Mouse (Mus musculus): ENCODE results near the gene Tomm40l.

The Tomm40l gene

GRCm38 (mm10) chr1:171222238-171223155 lies at the start of gene Tomm40l:
Gene Tomm40l (minus strand): TSS chr1:171222514.
- DNase-seq: peak; percentile 88 to 92

GRCm38 (mm10) chr1:171272086-171272485 lies 49.8 kb upstream of the Tomm40l start:
- no peak for DNase-seq

DNA sequence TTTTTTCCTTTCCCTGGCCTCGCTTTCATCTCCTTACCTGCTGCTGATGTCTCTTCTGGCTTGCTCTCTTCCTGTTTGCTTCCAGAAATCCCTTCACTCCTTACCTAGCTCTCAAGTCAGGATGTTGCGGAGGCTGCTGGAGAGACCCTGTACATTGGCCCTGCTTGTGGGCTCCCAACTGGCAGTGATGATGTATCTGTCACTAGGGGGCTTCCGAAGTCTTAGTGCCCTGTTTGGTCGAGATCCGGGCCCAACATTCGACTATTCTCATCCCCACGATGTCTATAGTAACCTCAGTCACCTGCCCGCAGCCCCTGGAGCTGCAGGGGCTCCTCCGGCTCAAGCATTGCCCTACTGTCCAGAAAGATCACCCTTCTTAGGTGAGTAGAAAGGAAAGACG lies 49.3 kb upstream of the Tomm40l start:
- no peak for DNase-seq

GRCm38 (mm10) chr1:171271196-171271595 lies 48.9 kb upstream of the Tomm40l start:
- no peak for DNase-seq

GRCm38 (mm10) chr1:171270573-171270900 lies 48.2 kb upstream of the Tomm40l start:
- peak in 1 of 2 experiments; percentile 40 for DNase-seq

GRCm38 (mm10) chr1:171269848-171270572 lies 47.7 kb upstream of the Tomm40l start, which contains the start of gene B4galt3:
Gene B4galt3 (plus strand): TSS chr1:171270328.
- peak; percentile 98 to 99 for DNase-seq

- no peak for DNase-seq
Measured at GRCm38 (mm10) chr1:171268341-171268740, 46.0 kb upstream of the Tomm40l start.

- no peak for DNase-seq
Measured at GRCm38 (mm10) chr1:171265971-171266744, 43.8 kb upstream of the Tomm40l start.

DNA sequence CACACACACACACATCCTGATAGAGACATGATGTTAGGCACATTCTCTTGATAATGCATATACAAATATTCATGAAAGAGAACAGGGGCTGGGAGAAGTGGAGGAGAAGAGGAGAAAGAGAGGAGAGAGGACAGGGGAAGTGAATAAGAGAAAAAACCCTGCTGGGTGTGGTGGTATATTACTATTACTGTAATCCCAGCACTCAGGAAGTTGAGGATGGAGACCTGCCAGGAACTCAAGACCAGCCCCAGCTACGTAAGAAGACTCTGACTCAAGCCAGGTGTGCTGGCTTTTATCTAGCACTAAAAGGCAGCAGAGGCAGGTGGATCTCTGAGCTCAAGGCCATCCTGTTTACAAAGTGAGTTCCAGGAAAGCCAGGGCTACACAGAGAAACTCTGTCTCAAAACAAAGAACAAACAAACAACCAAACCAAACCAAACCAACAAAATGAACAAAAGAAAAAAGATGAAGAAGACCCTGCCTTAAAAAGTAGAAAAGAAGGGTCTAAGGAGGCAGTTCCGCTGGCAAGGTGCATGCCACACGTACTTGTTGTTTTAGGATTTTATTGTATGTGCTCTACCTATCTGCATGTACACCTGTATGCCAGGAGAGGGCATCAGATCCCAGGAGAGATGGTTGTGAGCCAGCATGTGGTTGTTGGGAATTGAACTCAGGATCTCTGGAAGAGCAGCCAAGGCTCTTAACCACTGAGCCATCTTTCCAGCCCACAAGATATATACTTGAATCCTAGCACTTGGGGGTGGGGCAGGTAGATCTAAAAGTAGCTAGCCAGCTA lies 41.5 kb upstream of the Tomm40l start:
- DNase-seq: no peak

DNA sequence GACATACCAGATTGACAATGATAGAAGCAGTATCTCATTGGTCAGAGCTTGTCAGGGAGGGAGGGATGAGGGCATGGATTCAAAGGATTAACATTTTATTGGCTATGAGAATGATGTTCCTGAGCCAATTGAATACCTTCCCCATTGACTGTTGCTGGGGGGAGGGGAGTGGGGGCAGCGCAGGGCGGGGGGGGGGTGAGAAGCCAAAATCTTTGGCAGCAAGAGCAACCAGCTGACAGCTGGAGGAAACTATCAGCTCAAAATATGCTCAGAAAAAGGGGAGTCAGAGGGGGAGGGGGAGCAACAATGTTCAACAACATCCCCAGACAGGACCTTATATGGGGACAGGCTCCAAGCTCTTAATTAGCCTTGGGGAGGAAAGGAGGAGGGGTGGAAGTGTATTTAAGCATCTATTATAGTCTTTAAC lies 40.9 kb upstream of the Tomm40l start:
- no peak for DNase-seq

DNA sequence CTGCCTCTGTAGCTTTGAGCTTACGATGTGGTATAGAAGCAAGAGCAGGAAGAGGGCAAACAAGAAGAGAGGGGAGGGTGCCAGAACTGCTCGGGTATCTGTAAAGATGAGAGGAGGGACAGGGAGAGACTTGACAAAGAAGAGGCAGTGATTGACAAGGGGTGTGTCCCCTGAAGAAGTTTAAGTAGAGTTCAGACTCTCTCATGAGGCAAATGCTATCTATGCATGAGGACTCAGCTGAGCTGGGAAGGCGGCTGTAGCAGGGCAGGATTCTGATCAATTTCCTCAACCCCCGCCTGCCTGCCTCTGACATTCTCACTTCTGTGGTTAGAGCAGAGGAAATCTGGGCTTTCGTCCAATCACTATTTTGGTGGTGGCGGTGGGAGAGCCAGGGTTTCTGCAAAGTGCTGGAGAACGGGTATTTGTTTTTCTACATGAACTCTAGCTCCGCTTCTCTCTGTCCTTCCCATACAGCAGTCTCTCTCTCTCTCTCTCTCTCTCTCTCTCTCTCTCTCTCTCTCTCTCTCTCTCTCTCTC lies 40.3 kb upstream of the Tomm40l start:
- peak in 1 of 2 experiments; percentile 42 for DNase-seq

- no peak for DNase-seq
Measured at GRCm38 (mm10) chr1:171260316-171260715, 38.0 kb upstream of the Tomm40l start.

- DNase-seq: no peak
Measured at GRCm38 (mm10) chr1:171258921-171259320, 36.6 kb upstream of the Tomm40l start.

GRCm38 (mm10) chr1:171257781-171258180 lies 35.5 kb upstream of the Tomm40l start:
- DNase-seq: no peak

DNA sequence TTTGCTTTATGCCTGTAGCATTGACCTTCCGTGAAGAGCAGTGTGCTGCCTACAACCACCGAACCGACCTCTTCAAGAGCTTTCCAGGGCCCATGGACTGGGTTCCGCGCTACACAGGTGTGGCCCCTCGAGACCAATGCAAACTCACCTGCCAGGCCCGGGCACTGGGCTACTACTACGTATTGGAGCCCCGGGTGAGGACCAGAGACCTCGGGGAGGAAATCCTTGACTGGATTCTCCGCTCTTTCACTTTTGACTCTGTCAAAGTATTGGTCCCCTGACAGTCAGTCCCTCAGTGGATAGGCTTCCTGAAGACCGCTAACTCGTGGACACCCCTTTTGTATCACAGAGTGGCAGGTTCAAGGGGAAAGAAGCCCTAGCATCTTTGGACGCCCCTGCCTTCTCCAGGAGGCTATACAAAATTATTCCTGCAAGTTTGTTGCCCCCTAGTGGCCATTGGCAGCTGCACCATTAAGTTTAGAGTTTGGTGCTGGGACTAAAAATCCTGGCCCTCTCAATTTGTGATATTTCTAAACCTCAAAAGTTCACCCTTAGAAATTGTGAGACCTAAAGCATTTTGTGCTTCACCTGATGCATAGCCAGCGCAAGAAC lies 34.7 kb upstream of the Tomm40l start:
- DNase-seq: peak; percentile 51 to 61

- no peak for DNase-seq
Measured at GRCm38 (mm10) chr1:171256095-171256818, 33.9 kb upstream of the Tomm40l start.

DNA sequence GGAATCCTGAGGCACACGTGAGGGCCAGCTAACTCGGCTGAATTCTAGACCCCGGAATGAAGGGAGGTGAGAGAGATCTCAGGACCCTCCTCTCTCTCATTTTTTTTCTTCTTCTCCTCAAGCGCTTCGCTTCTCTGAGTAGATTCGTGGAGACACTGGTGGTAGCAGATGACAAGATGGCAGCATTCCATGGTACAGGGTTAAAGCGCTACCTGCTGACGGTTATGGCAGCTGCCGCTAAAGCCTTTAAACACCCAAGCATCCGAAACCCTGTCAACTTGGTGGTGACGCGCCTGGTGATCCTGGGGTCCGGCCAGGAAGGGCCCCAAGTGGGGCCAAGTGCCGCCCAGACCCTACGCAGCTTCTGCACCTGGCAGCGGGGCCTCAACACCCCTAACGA lies 30.1 kb upstream of the Tomm40l start:
- DNase-seq: no peak

DNA sequence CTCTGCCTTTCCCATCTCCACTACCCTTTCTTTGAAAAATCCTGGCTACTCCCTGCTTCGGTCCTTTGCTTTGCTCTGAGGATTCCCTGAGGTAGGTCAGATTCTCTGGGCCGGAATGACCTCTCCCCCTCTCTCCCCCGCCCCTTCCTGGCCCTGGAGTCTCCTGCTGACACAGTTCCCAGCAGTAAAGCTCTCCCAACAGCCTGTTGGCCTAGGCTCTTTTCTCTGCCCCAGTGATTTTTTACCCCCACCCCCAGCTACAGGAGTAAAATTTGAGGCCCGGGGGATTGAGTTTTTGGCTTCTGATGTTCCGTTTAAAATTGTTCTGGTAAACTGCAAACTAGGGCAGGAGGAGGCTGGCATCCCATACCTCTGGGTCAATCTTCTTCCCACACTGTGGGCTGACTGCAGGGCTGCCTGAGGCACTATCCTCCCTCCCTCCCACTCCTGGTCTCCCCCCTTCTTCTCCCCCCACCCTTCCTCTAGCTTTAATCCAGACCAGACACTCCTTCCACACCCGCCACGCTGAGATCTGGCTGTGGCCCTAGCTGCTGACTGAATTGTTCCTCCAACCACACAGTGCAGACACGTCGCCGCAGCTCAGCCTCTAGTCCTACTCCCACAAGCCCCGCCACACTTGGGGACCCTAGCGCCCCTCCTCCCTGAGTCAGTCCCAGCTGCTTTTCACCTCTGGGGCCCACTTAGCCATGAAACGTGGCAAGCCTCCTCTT lies 29.4 kb upstream of the Tomm40l start:
- DNase-seq: no peak

DNA sequence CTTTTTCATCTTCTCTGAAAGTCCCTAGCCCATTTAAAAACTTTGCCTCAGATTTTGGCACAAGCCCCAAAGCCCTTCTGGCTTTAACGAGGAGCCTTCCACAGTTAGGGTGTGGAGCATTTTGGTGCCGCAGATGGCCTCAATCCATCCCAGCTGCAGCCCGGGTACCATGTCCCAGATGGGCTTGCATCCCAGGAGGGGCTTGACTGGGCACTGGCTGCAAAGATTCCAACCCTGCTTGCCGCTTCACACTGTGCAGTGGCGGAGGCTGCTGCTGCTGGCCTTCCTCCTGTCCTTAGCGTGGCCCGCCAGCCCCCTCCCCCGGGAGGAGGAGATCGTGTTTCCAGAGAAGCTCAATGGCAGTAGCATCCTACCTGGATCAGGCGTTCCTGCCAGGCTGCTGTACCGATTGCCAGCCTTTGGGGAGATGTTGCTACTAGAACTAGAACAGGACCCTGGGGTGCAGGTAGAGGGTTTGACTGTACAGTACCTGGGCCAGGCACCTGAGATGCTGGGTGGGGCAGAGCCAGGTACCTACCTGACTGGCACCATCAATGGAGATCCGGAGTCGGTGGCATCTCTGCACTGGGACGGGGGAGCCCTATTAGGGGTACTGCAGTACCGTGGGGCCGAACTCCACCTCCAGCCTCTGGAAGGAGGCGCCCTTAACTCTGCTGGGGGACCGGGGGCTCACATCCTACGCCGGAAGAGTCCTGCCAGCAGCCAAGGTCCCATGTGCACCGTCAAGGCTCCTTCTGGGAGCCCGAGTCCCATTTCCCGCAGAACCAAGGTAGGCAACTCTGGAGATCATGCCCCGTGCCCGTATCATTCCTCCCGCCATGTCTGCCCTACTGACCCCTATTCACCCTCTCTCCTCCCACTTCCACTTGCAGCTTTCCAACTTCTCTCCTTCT lies 28.6 kb upstream of the Tomm40l start, which contains the start of gene Ndufs2:
Ndufs2 (minus strand) TSS at position 709 of the 914 bp plus-strand sequence.
- no peak for DNase-seq

All from cerebellum, postnatal 36 days (tissue).